Mouse (Mus musculus): Measurements from ENCODE around the gene Lmod2. TPM values are rescaled to one million over a fixed set of nuclear protein-coding genes. Genes with fewer than 3 reads are reported as not detected.

Gene Lmod2
- polyA plus RNA-seq, 1 experiment from 2014 or later = not detected

DNA sequence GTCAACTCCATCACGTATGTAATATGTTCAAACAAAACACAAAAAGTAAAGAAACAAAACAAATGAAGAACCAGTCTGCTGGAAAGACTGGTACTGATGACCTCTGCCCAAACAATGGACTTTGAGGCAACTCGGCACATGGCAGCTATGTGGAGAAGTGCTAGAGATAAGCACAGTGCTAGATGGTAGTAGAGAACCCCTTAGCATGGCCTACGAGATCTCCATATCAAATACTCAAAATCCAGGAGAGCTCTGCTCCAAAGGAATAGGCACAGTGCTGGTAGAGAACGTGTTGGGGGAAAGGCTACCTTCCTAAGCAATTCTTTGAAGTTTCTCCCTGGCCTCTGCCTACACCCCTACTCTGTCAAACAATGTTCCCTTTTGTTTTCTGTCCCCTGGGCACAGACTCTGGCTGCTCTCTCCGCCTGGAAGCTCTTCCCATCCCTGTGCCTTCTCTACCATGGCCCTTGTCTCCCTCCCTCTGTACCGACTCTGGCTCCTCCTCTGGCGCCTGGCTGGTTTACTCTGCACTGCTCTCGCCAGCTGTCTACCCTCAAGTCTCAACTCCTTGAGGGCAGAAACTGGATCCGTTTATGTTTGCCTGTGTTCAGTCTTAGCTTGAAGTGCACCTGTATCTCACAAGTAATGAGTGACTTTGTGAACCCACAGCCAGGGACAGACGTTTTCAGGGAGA, 5.9 kb upstream of the Lmod2 start:
- no peak overlapping the region for H3K4me2 ChIP-seq (ENCODE audit: low read length)
- no peaks in the 10 kb centered on the region for H3K9me3 ChIP-seq (ENCODE audit: control insufficient read depth, low read length)
- 45% methylated on average over 10 of the region's 10 CpGs for WGBS
- no peaks in the 10 kb centered on the region for H3K36me3 ChIP-seq (ENCODE audit: control insufficient read depth, insufficient read depth, low read length)
- H3K4me3 ChIP-seq (ENCODE audit: low read depth, low read length) = no peak overlapping the region
- DNase-seq (ENCODE audit: low spot score) (no peak), ATAC-seq (replicated peaks; ENCODE audit: low FRiP score, low TSS enrichment, low read depth) (no peak)
- H3K27me3 ChIP-seq (replicated peaks; ENCODE audit: control insufficient read depth, insufficient read depth, low read length) = no peaks in the 10 kb centered on the region
- peaks cover 5% of the 10 kb centered on the region for H3K4me1 ChIP-seq (replicated peaks; ENCODE audit: control insufficient read depth, insufficient read depth, low read length)
- no peak overlapping the region for H3K27ac ChIP-seq (ENCODE audit: low read depth)
- H3K9ac ChIP-seq (ENCODE audit: low read length) = no peak overlapping the region

GRCm38 (mm10) chr6:24599179-24599578, 1.6 kb downstream of the Lmod2 start:
- H3K9ac ChIP-seq (ENCODE audit: low read length) = no peak overlapping the region
- no peaks in the 10 kb centered on the region for H3K4me1 ChIP-seq (replicated peaks; ENCODE audit: control insufficient read depth, insufficient read depth, low read length)
- ATAC-seq (replicated peaks; ENCODE audit: low FRiP score, low TSS enrichment, low read depth) (no peak), DNase-seq (ENCODE audit: low spot score) (no peak)
- no peak overlapping the region for H3K4me3 ChIP-seq (ENCODE audit: low read depth, low read length)
- H3K4me2 ChIP-seq (ENCODE audit: low read length) = no peak overlapping the region
- no peaks in the 10 kb centered on the region for H3K36me3 ChIP-seq (ENCODE audit: control insufficient read depth, insufficient read depth, low read length)
- 93% methylated on average over 6 of the region's 6 CpGs for WGBS
- H3K9me3 ChIP-seq (ENCODE audit: control insufficient read depth, low read length) = no peaks in the 10 kb centered on the region
- no peaks in the 10 kb centered on the region for H3K27me3 ChIP-seq (replicated peaks; ENCODE audit: control insufficient read depth, insufficient read depth, low read length)
- no peak overlapping the region for H3K27ac ChIP-seq (ENCODE audit: low read depth)

GRCm38 (mm10) chr6:24599639-24600038, 2.1 kb downstream of the Lmod2 start:
- no peaks in the 10 kb centered on the region for H3K36me3 ChIP-seq (ENCODE audit: control insufficient read depth, insufficient read depth, low read length)
- no peaks in the 10 kb centered on the region for H3K9me3 ChIP-seq (ENCODE audit: control insufficient read depth, low read length)
- ATAC-seq (replicated peaks; ENCODE audit: low FRiP score, low TSS enrichment, low read depth) (no peak), DNase-seq (ENCODE audit: low spot score) (no peak)
- no peak overlapping the region for H3K4me2 ChIP-seq (ENCODE audit: low read length)
- no peaks in the 10 kb centered on the region for H3K27me3 ChIP-seq (replicated peaks; ENCODE audit: control insufficient read depth, insufficient read depth, low read length)
- no peak overlapping the region for H3K9ac ChIP-seq (ENCODE audit: low read length)
- no peaks in the 10 kb centered on the region for H3K4me1 ChIP-seq (replicated peaks; ENCODE audit: control insufficient read depth, insufficient read depth, low read length)
- no peak overlapping the region for H3K27ac ChIP-seq (ENCODE audit: low read depth)
- no peak overlapping the region for H3K4me3 ChIP-seq (ENCODE audit: low read depth, low read length)
- WGBS = 85% methylated on average over 5 of the region's 5 CpGs

GRCm38 (mm10) chr6:24600134-24600533, 2.6 kb downstream of the Lmod2 start:
- Histone ChIP-seq H3K4me3 (ENCODE audit: low read depth, low read length) (no peak overlapping the region), H3K27me3 (replicated peaks; ENCODE audit: control insufficient read depth, insufficient read depth, low read length) (no peaks in the 10 kb centered on the region), H3K27ac (ENCODE audit: low read depth) (no peak overlapping the region), H3K36me3 (ENCODE audit: control insufficient read depth, insufficient read depth, low read length) (no peaks in the 10 kb centered on the region), H3K9ac (ENCODE audit: low read length) (no peak overlapping the region), H3K9me3 (ENCODE audit: control insufficient read depth, low read length) (no peaks in the 10 kb centered on the region), H3K4me1 (replicated peaks; ENCODE audit: control insufficient read depth, insufficient read depth, low read length) (no peaks in the 10 kb centered on the region), H3K4me2 (ENCODE audit: low read length) (no peak overlapping the region)
- DNase-seq (ENCODE audit: low spot score) (no peak), ATAC-seq (replicated peaks; ENCODE audit: low FRiP score, low TSS enrichment, low read depth) (no peak)
- whole genome bisulfite sequencing = 85% methylated on average over 6 of the region's 6 CpGs

DNA sequence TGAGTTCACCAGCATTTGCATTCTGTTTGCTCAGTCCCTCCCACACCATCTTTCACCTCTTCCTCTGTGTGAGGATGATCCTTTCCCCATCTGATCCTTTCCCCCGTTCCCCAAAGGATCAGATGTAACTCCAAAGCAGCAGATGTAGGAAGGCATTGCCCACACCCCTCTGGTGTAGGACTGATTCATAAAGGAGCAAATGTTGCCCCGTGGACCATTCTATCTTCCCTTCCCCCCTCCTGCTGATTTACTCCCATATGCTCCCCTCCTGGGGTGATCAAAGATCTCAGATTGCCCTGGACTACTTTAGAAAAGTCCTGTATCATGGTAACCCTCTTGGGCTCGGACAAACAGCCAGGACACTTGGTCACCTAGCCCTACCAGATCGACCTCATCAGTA, 3.2 kb downstream of the Lmod2 start:
- Histone ChIP-seq H3K9ac (ENCODE audit: low read length) (no peak overlapping the region), H3K4me1 (replicated peaks; ENCODE audit: control insufficient read depth, insufficient read depth, low read length) (no peaks in the 10 kb centered on the region), H3K27ac (ENCODE audit: low read depth) (no peak overlapping the region), H3K4me2 (ENCODE audit: low read length) (no peak overlapping the region), H3K9me3 (ENCODE audit: control insufficient read depth, low read length) (no peaks in the 10 kb centered on the region), H3K36me3 (ENCODE audit: control insufficient read depth, insufficient read depth, low read length) (no peaks in the 10 kb centered on the region), H3K27me3 (replicated peaks; ENCODE audit: control insufficient read depth, insufficient read depth, low read length) (no peaks in the 10 kb centered on the region), H3K4me3 (ENCODE audit: low read depth, low read length) (no peak overlapping the region)
- DNase-seq (ENCODE audit: low spot score) = no peak
- WGBS = 62% methylated on average over 4 of the region's 4 CpGs
- no peak for ATAC-seq (replicated peaks; ENCODE audit: low FRiP score, low TSS enrichment, low read depth)

DNA sequence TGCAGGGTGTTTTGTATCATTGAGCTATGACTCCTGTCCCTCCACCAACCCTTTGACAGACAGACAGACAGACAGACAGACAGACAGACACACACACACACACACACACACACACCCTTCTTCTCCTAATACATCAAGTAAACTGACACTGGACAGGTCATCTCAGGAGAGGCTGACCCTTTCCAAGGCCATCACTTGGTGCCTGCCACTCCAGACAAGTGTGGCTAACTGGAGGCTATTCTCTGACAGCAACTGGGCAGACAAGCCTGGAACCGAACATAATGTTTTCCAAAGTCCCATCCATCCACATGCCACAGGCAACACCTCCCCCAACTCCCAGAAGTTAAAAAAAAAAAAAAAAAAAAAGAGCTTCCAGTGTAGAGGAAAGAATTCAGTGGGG, 4.1 kb downstream of the Lmod2 start:
- no peak for DNase-seq (ENCODE audit: low spot score)
- Histone ChIP-seq H3K9ac (ENCODE audit: low read length) (no peak overlapping the region), H3K4me2 (ENCODE audit: low read length) (no peak overlapping the region), H3K36me3 (ENCODE audit: control insufficient read depth, insufficient read depth, low read length) (no peaks in the 10 kb centered on the region), H3K4me3 (ENCODE audit: low read depth, low read length) (no peak overlapping the region), H3K4me1 (replicated peaks; ENCODE audit: control insufficient read depth, insufficient read depth, low read length) (no peaks in the 10 kb centered on the region), H3K27ac (ENCODE audit: low read depth) (no peak overlapping the region), H3K27me3 (replicated peaks; ENCODE audit: control insufficient read depth, insufficient read depth, low read length) (no peaks in the 10 kb centered on the region), H3K9me3 (ENCODE audit: control insufficient read depth, low read length) (no peaks in the 10 kb centered on the region)
- 39% methylated on average over 1 of the region's 1 CpGs for WGBS
- ATAC-seq (replicated peaks; ENCODE audit: low FRiP score, low TSS enrichment, low read depth) = no peak

GRCm38 (mm10) chr6:24602351-24602750, 4.8 kb downstream of the Lmod2 start:
- Histone ChIP-seq H3K27me3 (replicated peaks; ENCODE audit: control insufficient read depth, insufficient read depth, low read length) (no peaks in the 10 kb centered on the region), H3K4me2 (ENCODE audit: low read length) (no peak overlapping the region), H3K4me1 (replicated peaks; ENCODE audit: control insufficient read depth, insufficient read depth, low read length) (no peaks in the 10 kb centered on the region), H3K36me3 (ENCODE audit: control insufficient read depth, insufficient read depth, low read length) (no peaks in the 10 kb centered on the region), H3K4me3 (ENCODE audit: low read depth, low read length) (no peak overlapping the region), H3K9me3 (ENCODE audit: control insufficient read depth, low read length) (no peaks in the 10 kb centered on the region), H3K9ac (ENCODE audit: low read length) (no peak overlapping the region), H3K27ac (ENCODE audit: low read depth) (no peak overlapping the region)
- DNase-seq (ENCODE audit: low spot score) = no peak
- 67% methylated on average over 3 of the region's 3 CpGs for WGBS
- no peak for ATAC-seq (replicated peaks; ENCODE audit: low FRiP score, low TSS enrichment, low read depth)

DNA sequence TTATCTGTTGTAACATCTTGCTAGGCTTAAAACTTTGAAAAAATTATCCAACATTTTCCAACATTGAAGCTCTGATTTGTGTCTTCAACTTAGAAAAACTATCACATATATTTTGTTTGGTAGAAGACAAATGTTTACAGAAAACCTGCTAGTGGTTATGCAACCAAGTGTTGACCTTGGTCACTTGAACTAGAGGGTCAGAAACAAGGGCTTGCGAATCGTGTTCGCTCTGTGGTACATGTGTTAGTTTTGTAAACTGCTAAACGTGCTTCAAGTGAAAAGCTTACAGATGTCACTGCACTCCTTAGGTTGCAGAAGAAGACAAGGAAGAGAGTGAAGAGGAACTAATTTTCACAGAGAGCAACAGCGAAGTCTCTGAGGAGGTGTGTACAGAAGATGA, 5.4 kb downstream of the Lmod2 start:
- ATAC-seq (replicated peaks; ENCODE audit: low FRiP score, low TSS enrichment, low read depth) (no peak), DNase-seq (ENCODE audit: low spot score) (no peak)
- no peaks in the 10 kb centered on the region for H3K36me3 ChIP-seq (ENCODE audit: control insufficient read depth, insufficient read depth, low read length)
- no peaks in the 10 kb centered on the region for H3K9me3 ChIP-seq (ENCODE audit: control insufficient read depth, low read length)
- no peak overlapping the region for H3K4me3 ChIP-seq (ENCODE audit: low read depth, low read length)
- WGBS = 73% methylated on average over 5 of the region's 5 CpGs
- no peaks in the 10 kb centered on the region for H3K27me3 ChIP-seq (replicated peaks; ENCODE audit: control insufficient read depth, insufficient read depth, low read length)
- H3K4me1 ChIP-seq (replicated peaks; ENCODE audit: control insufficient read depth, insufficient read depth, low read length) = no peaks in the 10 kb centered on the region
- no peak overlapping the region for H3K9ac ChIP-seq (ENCODE audit: low read length)
- no peak overlapping the region for H3K27ac ChIP-seq (ENCODE audit: low read depth)
- H3K4me2 ChIP-seq (ENCODE audit: low read length) = no peak overlapping the region

GRCm38 (mm10) chr6:24604289-24604688, 6.7 kb downstream of the Lmod2 start:
- ATAC-seq (replicated peaks; ENCODE audit: low FRiP score, low TSS enrichment, low read depth) = no peak
- DNase-seq (ENCODE audit: low spot score) = no peak
- Histone ChIP-seq H3K4me3 (ENCODE audit: low read depth, low read length) (no peak overlapping the region), H3K4me1 (replicated peaks; ENCODE audit: control insufficient read depth, insufficient read depth, low read length) (no peaks in the 10 kb centered on the region), H3K9me3 (ENCODE audit: control insufficient read depth, low read length) (no peaks in the 10 kb centered on the region), H3K36me3 (ENCODE audit: control insufficient read depth, insufficient read depth, low read length) (no peaks in the 10 kb centered on the region), H3K4me2 (ENCODE audit: low read length) (no peak overlapping the region), H3K9ac (ENCODE audit: low read length) (no peak overlapping the region), H3K27me3 (replicated peaks; ENCODE audit: control insufficient read depth, insufficient read depth, low read length) (no peaks in the 10 kb centered on the region), H3K27ac (ENCODE audit: low read depth) (no peak overlapping the region)
- 94% methylated on average over 7 of the region's 7 CpGs for WGBS

Data from intestine, embryonic 14.5 days (tissue).